Mouse (Mus musculus) MEL-GATA-1-ER (cell line): ENCODE measurements at regions not wholly inside any gene's neighbourhood (a gene's known extent, or its start where the extent isn't known, plus 50 kb on each side); places are given as distances from the start of the nearest gene placed in this dataset.
"Not testable (repeated sequence)": the region's sequence is repeated elsewhere in the genome, so short reads cannot be mapped to it uniquely, and the experiment has no call there.

Experiments
- DNase-seq: peaks from one replicate; pipeline ENCODE4 v3.0.0-alpha.2; 2012; ENCODE audit warnings: low read depth; ENCODE audit errors: extremely low read depth

GRCm38 (mm10) chr2:17898780-17899179 lies 98.0 kb downstream of the H2al2a start:
- DNase-seq = no peak

- DNase-seq = no peak
Observed at GRCm38 (mm10) chr2:17896036-17896435, 100.7 kb downstream of the H2al2a start.

- DNase-seq = not testable (repeated sequence)
Observed at GRCm38 (mm10) chr2:17892661-17893060, 104.1 kb downstream of the H2al2a start.

- DNase-seq = no peak
Observed at GRCm38 (mm10) chr2:17887699-17888098, 109.1 kb downstream of the H2al2a start.

- no peak for DNase-seq
Observed at GRCm38 (mm10) chr2:17882389-17882788, 114.4 kb downstream of the H2al2a start.

GRCm38 (mm10) chr2:17880800-17881717 lies 115.7 kb downstream of the H2al2a start:
- no peak for DNase-seq

GRCm38 (mm10) chr2:17877901-17878300 lies 118.9 kb downstream of the H2al2a start:
- no peak for DNase-seq

- DNase-seq = no peak
Observed at GRCm38 (mm10) chr2:17876942-17877341, 119.8 kb downstream of the H2al2a start.

- DNase-seq = no peak
Observed at GRCm38 (mm10) chr2:17876155-17876554, 120.6 kb downstream of the H2al2a start.

GRCm38 (mm10) chr2:17870562-17870961 lies 126.2 kb downstream of the H2al2a start:
- DNase-seq = peak; percentile 9

- DNase-seq = no peak
Observed at GRCm38 (mm10) chr2:17868145-17868544, 128.6 kb downstream of the H2al2a start.

GRCm38 (mm10) chr2:17867341-17867740 lies 129.4 kb downstream of the H2al2a start:
- DNase-seq = no peak

GRCm38 (mm10) chr2:17861765-17862495 lies 130.7 kb upstream of the Nebl start:
- DNase-seq = no peak

- no peak for DNase-seq
Observed at GRCm38 (mm10) chr2:17860922-17861559, 129.8 kb upstream of the Nebl start.

GRCm38 (mm10) chr2:17859234-17859633 lies 128.0 kb upstream of the Nebl start:
- no peak for DNase-seq

- DNase-seq = no peak
Observed at GRCm38 (mm10) chr2:17858326-17858725, 127.1 kb upstream of the Nebl start.

GRCm38 (mm10) chr2:17855566-17856264 lies 124.5 kb upstream of the Nebl start:
- DNase-seq = no peak

- DNase-seq = no peak
Observed at GRCm38 (mm10) chr2:17854088-17854487, 122.8 kb upstream of the Nebl start.

GRCm38 (mm10) chr2:17853500-17854011 lies 122.3 kb upstream of the Nebl start:
- no peak for DNase-seq

GRCm38 (mm10) chr2:17852740-17853499 lies 121.7 kb upstream of the Nebl start:
- DNase-seq = no peak
